Mouse (Mus musculus) hindbrain, embryonic 13.5 days (tissue): Measurements from ENCODE around the gene Evl. TPM values are rescaled to one million over a fixed set of nuclear protein-coding genes. Genes with fewer than 3 reads are reported as not detected.

Experiments
- ATAC-seq: fragments of 200-750 bp; cut with Nextera tagmentation; 2 replicates; pipeline ENCODE4 v1.8.0; 2017; ENCODE audit warnings: moderate TSS enrichment; ENCODE audit not compliant: low FRiP score
- H3K27ac ChIP-seq: fragments of 300-500 bp; sonication (generic); 2 replicates; pipeline ENCODE4 v1.5.1; 2015; ENCODE audit warnings: inconsistent platforms, mild to moderate bottlenecking, moderate library complexity
- H3K27me3 ChIP-seq: fragments of 300-500 bp; sonication (generic); 2 replicates; pipeline ENCODE4 v1.6.1; 2015; ENCODE audit warnings: mild to moderate bottlenecking, inconsistent platforms
- H3K36me3 ChIP-seq: fragments of 300-500 bp; sonication (generic); 2 replicates; pipeline ENCODE4 v1.6.1; 2015; ENCODE audit warnings: mild to moderate bottlenecking, inconsistent platforms
- H3K4me1 ChIP-seq: fragments of 300-500 bp; sonication (generic); replicated peaks from 2 replicates; pipeline ENCODE4 v1.6.1; 2015; ENCODE audit warnings: inconsistent platforms
- H3K4me2 ChIP-seq: fragments of 300-500 bp; sonication (generic); 2 replicates; pipeline ENCODE4 v1.6.1; 2015; ENCODE audit warnings: inconsistent platforms, mild to moderate bottlenecking, moderate library complexity
- H3K4me3 ChIP-seq: fragments of 300-500 bp; sonication (generic); 2 replicates; pipeline ENCODE4 v1.5.1; 2015; ENCODE audit warnings: mild to moderate bottlenecking, inconsistent platforms
- H3K9ac ChIP-seq: fragments of 300-500 bp; sonication (generic); 2 replicates; pipeline ENCODE4 v1.6.1; 2015; ENCODE audit warnings: mild to moderate bottlenecking, inconsistent platforms
- H3K9me3 ChIP-seq: fragments of 300-500 bp; sonication (generic); 2 replicates; pipeline ENCODE4 v1.6.1; 2016; ENCODE audit warnings: inconsistent platforms
- WGBS: fragments of 180-500 bp; shearing (Covaris S2); methylation state at CpG from one replicate; pipeline ENCODE4 v1.1.7; 2015; 5-methylcytosine and 5-hydroxymethylcytosine counted together
- polyA plus RNA-seq: library from polyadenylated mRNA; unstranded; fragments of >200 nt; fragmentation: Nextera tagmentation; extraction: Ambion mirVana; gene quantifications from 2 replicates; pipeline ENCODE4 v1.2.1, GENCODE M21; 2015

Gene Evl
- polyA plus RNA-seq, 1 experiment from 2014 or later: 206 TPM

DNA sequence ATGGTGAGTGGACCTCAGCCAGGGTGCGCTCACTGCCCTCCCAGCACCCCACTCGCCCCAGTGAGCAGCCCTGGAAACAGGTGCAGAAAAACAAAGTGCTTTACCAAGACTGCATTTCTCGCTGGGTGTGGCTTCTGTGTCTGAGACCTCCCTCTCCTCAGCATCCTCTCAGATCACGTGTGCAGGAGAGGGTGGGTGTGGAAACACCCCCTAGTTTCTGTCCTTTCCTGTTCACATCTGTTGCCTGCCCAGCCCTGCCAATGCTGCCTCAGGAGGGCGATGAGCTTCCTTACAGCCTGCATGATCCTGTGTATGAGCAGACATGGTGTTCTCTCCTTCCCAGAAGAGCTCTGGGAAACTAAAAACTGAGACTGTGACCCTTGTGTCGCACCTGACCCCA, 131.9 kb downstream of the Evl start:
- Histone ChIP-seq H3K4me1 (no peaks in the 10 kb centered on the region), H3K4me2 (no peak overlapping the region), H3K9me3 (no peaks in the 10 kb centered on the region), H3K9ac (0 out of 2 replicates have a peak overlapping the region, but pooled peaks have one; percentile 8), H3K36me3 (peaks cover 69% of the 10 kb centered on the region), H3K27me3 (no peaks in the 10 kb centered on the region), H3K4me3 (no peak overlapping the region), H3K27ac (0 out of 2 replicates have a peak overlapping the region, but pooled peaks have one; percentile 42)
- no peak for ATAC-seq
- WGBS: 76% methylated on average over 6 of the region's 6 CpGs

DNA sequence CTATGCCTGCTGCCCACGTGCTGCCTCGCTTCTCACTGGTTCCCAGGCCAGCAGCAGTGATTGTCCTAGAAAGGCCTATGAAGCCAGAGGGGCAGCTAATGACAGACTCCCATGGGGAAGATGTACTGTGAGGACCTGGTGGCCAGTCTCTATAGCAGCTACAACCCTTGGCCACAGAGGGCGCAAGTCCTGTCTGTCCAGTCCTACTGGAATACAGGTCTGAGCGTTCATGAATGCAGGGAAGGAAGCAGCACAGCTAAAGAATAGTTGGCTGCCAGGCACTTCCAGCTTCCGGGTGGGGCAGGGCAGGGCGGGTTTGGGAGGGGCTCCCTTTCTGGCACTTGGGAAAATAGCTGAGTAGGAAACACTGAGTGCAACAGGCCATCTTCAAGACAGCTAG, 132.4 kb downstream of the Evl start:
- Histone ChIP-seq H3K36me3 (peaks cover 65% of the 10 kb centered on the region), H3K4me1 (no peaks in the 10 kb centered on the region), H3K4me3 (no peak overlapping the region), H3K9me3 (no peaks in the 10 kb centered on the region), H3K27me3 (no peaks in the 10 kb centered on the region), H3K27ac (0 out of 2 replicates have a peak overlapping the region, but pooled peaks have one; percentile 42), H3K4me2 (no peak overlapping the region), H3K9ac (no peak overlapping the region)
- 66% methylated on average over 6 of the region's 6 CpGs for WGBS
- ATAC-seq: no peak

DNA sequence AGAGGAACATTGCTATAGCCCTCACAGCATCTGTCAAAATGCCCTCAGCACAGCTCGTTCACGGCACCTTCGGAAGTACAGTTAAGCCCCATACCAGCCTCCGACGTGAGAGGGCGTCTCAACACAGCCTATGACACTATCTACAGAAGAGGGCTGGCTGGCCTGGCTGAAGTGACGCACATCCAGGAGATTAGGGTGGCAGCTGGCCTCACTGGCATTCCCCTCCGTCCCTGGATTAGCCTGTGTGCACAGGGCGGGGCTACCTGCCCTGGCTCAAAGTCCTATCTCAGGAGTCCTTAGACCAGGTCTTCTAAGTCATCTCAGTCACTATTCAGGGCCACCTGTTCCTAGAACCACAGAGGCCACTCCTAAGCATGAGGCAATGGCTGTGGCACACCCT, 134.6 kb downstream of the Evl start:
- no peaks in the 10 kb centered on the region for H3K9me3 ChIP-seq
- 88% methylated on average over 9 of the region's 9 CpGs for WGBS
- H3K4me3 ChIP-seq: no peak overlapping the region
- H3K36me3 ChIP-seq: peaks cover 42% of the 10 kb centered on the region
- no peak overlapping the region for H3K27ac ChIP-seq
- H3K4me1 ChIP-seq: no peaks in the 10 kb centered on the region
- H3K9ac ChIP-seq: no peak overlapping the region
- no peak overlapping the region for H3K4me2 ChIP-seq
- H3K27me3 ChIP-seq: no peaks in the 10 kb centered on the region
- ATAC-seq: no peak

DNA sequence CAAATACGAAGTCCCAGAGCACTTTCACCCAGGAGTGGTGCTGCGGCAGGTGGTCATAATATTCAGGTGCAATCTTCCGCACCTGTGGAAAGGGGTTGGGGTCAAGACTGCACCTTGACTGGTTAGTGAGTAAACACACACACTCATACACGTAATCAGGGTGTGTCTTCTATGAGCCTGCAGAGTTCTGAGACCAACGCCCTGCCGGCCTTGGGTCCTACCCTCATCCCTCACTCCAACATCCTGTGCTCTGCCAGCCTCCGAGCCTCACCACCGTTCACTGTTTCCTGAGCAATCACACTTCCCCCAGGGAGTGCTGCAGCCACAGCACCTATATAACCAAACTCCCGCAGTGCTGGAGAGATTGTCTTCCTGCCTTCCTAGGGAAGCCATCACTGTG, 136.0 kb downstream of the Evl start:
- H3K36me3 ChIP-seq: peaks cover 30% of the 10 kb centered on the region
- H3K4me2 ChIP-seq: no peak overlapping the region
- no peaks in the 10 kb centered on the region for H3K9me3 ChIP-seq
- H3K4me3 ChIP-seq: no peak overlapping the region
- H3K27ac ChIP-seq: no peak overlapping the region
- WGBS: 82% methylated on average over 9 of the region's 9 CpGs
- ATAC-seq: no peak
- no peaks in the 10 kb centered on the region for H3K27me3 ChIP-seq
- peak overlapping the region; percentile 19; the same call in 1 of the 2 replicates for H3K9ac ChIP-seq
- no peaks in the 10 kb centered on the region for H3K4me1 ChIP-seq

DNA sequence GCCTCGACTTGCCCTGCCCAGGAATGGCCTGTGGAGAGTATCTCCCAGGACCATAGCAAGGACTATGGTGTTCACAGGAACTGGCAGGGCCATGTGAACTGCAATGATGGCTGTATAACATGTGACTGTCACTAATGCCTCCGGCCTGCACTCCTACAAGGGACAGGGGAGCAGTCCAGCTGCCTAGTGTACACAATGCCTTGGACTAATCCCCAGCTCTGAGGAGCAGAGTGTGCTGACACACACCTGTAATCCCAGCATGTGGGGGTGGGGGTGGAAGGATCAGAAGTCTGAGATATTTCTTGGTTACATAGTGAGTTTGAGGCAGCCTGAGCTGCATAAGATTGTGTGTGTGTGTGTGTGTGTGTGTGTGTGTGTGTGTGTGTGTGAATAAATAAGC, 139.1 kb downstream of the Evl start:
- Histone ChIP-seq H3K9me3 (no peaks in the 10 kb centered on the region), H3K4me3 (no peak overlapping the region), H3K4me2 (no peak overlapping the region), H3K36me3 (peaks cover 8% of the 10 kb centered on the region), H3K27me3 (no peaks in the 10 kb centered on the region), H3K27ac (no peak overlapping the region), H3K9ac (no peak overlapping the region), H3K4me1 (no peaks in the 10 kb centered on the region)
- no peak for ATAC-seq
- 85% methylated on average over 2 of the region's 2 CpGs for whole genome bisulfite sequencing

DNA sequence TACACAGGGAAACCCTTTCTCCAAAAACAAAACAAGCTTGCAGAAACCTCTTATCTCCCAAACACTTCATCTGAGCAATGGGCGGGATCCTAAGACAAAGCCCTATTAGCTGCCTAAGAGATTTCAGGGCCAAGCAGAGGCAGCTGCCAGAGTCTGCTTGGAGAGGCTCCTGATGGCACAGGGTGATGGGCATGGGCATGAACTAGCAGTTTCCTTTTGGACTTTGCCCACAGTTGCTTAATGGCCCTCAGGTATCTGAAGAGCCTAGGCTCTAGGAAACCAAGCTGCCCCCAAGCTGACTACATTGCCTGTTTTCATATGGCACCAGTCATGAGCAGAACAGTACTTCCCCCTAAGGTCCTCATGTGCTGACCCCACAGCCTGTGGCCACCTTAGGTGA, 139.7 kb downstream of the Evl start:
- Histone ChIP-seq H3K27me3 (no peaks in the 10 kb centered on the region), H3K36me3 (peaks cover 2% of the 10 kb centered on the region), H3K27ac (no peak overlapping the region), H3K9ac (no peak overlapping the region), H3K9me3 (no peaks in the 10 kb centered on the region), H3K4me2 (no peak overlapping the region), H3K4me3 (no peak overlapping the region), H3K4me1 (no peaks in the 10 kb centered on the region)
- no peak for ATAC-seq
- 92% methylated on average over 1 of the region's 1 CpGs for WGBS

DNA sequence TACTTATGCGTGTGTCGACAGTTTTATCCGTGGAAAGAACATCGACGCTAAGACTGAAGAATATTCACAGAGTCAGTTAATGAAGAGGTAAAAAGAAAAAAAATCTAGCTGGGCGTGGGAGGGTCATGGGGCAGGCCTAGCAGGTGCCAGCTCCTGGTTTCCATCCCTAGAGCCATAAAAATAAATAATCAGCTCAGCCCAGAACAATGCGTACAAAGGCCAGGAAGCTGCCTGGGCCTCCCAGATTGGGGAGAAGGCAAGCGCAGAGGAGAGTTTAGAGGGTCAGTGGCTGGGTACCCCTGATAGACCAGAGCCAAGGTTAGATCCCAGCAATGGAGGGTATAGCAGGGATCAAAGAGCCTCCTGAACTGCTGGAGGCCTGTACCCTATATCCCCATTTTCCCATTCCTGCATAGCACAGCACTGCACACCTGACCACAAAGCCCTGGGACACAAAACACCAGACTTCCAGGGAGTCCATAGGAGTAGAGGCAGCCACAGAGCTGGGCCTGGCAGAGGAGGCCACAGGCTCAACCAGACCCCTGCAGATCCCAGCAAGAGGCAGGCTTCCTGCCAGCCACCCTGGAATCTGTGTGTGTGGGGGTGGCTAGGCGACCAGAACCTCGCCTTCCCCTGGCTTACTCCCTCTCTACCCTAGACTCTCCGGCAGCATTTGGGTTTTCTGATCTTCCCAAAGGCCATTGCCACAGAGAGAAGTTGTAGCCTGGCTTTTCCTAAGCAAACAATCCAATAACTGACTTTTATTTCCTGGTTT, 144.4 kb downstream of the Evl start:
- 84% methylated on average over 11 of the region's 11 CpGs for WGBS
- no peaks in the 10 kb centered on the region for H3K36me3 ChIP-seq
- no peak overlapping the region for H3K4me3 ChIP-seq
- H3K9me3 ChIP-seq: no peaks in the 10 kb centered on the region
- no peak overlapping the region for H3K27ac ChIP-seq
- no peak overlapping the region for H3K4me2 ChIP-seq
- H3K9ac ChIP-seq: no peak overlapping the region
- H3K4me1 ChIP-seq: peaks cover 11% of the 10 kb centered on the region
- H3K27me3 ChIP-seq: peaks cover 43% of the 10 kb centered on the region
- ATAC-seq: no peak

DNA sequence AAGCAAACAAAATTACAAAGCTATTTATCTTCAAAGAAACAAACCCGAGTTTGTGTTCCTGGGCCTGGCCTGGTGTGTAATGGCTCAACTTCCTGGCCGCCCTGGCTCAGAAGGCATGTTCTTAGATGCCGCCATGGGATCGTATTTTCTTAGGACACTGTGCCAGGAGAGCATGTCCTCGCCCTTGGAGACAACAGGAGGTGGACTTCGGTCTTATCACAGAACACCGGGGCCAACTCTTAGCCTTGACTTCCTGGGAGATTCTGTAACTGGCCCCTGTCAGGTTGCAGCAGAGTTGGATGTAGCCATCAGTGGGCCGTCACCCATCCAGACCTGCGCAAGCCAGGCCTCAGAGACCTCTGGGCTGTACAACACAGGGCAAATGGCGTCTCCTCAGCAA, 145.1 kb downstream of the Evl start:
- no peak for ATAC-seq
- no peaks in the 10 kb centered on the region for H3K36me3 ChIP-seq
- H3K27me3 ChIP-seq: peaks cover 50% of the 10 kb centered on the region
- peaks cover 11% of the 10 kb centered on the region for H3K4me1 ChIP-seq
- no peak overlapping the region for H3K4me3 ChIP-seq
- WGBS: 87% methylated on average over 10 of the region's 10 CpGs
- H3K4me2 ChIP-seq: no peak overlapping the region
- H3K9me3 ChIP-seq: no peaks in the 10 kb centered on the region
- H3K9ac ChIP-seq: no peak overlapping the region
- H3K27ac ChIP-seq: no peak overlapping the region

DNA sequence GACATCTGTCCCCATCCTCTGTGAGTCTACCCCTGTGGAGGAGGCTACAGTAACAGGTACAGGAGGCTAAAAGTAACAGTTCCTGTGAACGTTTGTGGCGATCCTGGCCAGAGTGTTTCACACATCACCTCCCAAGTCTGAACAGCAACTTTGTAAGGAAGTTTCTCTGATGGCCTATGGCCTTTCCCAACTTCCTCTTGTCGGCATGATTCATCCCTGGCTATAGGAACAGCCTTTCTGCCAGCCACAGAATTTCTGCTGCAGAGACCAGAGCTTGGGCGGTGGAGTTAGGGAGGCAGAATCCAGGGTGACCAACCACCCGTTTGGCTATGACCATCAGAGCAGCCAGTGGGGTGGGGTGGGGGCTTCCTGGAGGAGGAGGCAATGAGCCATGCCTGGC, 145.5 kb downstream of the Evl start:
- no peak overlapping the region for H3K4me2 ChIP-seq
- peaks cover 55% of the 10 kb centered on the region for H3K27me3 ChIP-seq
- ATAC-seq: no peak
- H3K27ac ChIP-seq: no peak overlapping the region
- H3K9ac ChIP-seq: no peak overlapping the region
- H3K4me1 ChIP-seq: peaks cover 11% of the 10 kb centered on the region
- no peak overlapping the region for H3K4me3 ChIP-seq
- WGBS: 84% methylated on average over 5 of the region's 5 CpGs
- no peaks in the 10 kb centered on the region for H3K9me3 ChIP-seq
- H3K36me3 ChIP-seq: no peaks in the 10 kb centered on the region

DNA sequence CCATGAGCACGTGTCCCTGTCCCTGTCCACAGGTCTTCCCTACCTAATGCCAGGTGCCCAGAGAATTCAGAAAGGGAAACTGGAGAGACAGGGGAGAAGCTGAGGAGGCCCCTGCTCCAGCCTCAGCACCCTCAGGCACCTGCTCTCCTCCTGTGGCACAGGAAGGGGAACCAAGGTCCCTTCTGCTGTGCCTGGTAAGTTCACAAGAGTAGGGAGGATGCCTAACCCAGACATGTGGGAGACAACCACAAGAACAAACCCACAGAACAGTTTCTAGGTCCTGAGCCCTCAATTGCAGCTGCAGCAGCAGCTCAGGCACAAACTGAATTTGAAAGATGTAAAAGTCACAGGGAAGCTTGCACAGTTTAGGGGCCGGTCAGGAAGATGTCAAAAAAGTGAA, 146.7 kb downstream of the Evl start:
- Histone ChIP-seq H3K36me3 (no peaks in the 10 kb centered on the region), H3K4me3 (no peak overlapping the region), H3K27ac (no peak overlapping the region), H3K9me3 (no peaks in the 10 kb centered on the region), H3K4me1 (peaks cover 11% of the 10 kb centered on the region), H3K4me2 (no peak overlapping the region), H3K27me3 (peaks cover 56% of the 10 kb centered on the region), H3K9ac (no peak overlapping the region)
- no peak for ATAC-seq
- WGBS: 69% methylated on average over 2 of the region's 2 CpGs

DNA sequence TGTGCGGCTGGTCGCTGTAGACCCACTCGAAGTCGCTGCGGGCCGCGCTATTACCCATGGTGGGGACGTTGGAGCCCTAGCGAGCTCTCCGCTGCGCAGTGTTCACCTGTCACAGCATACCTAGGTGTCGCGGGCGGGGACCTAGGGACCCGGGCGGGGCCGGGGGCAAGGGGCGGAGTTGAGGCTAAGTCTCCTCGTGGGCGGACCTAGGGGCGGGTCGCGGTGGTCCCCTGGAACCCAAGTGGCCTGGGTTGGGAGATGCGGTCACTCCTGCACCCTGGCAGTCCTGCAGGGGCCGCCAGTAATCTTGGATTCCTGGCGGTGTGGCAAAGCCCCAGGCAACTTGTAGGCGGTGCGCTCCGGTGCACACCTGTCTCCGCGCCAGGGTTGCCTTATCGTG, 147.7 kb downstream of the Evl start, which contains the start of gene Degs2:
Degs2 (minus strand) TSS at position 131 of the 400 bp plus-strand sequence.
- H3K4me1 ChIP-seq: peaks cover 11% of the 10 kb centered on the region
- no peak for ATAC-seq
- peaks cover 56% of the 10 kb centered on the region for H3K27me3 ChIP-seq
- no peaks in the 10 kb centered on the region for H3K36me3 ChIP-seq
- H3K27ac ChIP-seq: no peak within 1 kb of the TSS
- H3K9ac ChIP-seq: peak within 1 kb of the TSS; percentile 53; the same call in 1 of the 2 replicates
- H3K9me3 ChIP-seq: no peaks in the 10 kb centered on the region
- H3K4me2 ChIP-seq: peak within 1 kb of the TSS; percentile 51
- 2% methylated on average over 32 of the region's 32 CpGs for WGBS
- peak within 1 kb of the TSS; percentile 27 for H3K4me3 ChIP-seq

DNA sequence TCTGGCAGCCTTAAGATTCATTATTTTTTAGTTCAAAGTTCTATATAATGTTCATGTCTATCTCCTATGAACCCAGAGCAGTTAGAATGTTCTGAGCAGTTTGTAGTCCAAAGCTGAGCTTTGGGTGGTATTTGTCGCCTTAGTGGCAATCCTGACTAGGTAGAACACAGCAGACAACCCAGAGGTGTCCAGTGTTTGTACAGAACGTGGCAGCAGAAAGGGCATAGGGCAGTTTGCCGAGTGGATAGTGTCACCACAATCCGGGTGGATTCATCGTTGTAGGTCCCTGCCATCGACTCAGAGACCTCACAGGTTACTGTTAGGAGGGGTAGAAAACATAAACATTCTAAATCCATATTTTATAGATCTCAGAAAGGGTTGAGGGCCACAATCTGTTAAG, 151.0 kb downstream of the Evl start:
- Histone ChIP-seq H3K4me1 (peaks cover 11% of the 10 kb centered on the region), H3K27ac (no peak overlapping the region), H3K27me3 (peaks cover 46% of the 10 kb centered on the region), H3K4me3 (no peak overlapping the region), H3K9me3 (no peaks in the 10 kb centered on the region), H3K4me2 (no peak overlapping the region), H3K9ac (no peak overlapping the region), H3K36me3 (no peaks in the 10 kb centered on the region)
- ATAC-seq: no peak
- 88% methylated on average over 6 of the region's 6 CpGs for WGBS

DNA sequence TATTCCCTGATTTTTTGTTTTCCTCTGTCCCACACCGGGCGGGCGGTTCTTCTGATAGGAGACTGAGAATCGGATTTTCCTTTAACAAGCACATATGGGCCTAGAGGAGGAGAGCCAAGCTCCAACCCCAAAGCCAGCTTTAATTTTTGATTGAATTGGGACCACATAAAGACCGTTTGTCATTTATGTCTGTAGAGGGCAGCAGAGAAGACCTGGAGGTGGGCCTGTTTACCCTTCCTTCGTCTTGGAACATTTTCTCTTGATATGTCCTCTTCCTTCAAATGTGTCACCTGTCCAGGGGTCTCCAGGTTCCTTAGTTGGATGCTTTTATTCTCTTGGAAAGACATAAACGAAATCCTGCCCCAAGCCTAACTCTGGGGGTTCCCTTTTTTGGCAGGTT, 151.6 kb downstream of the Evl start:
- Histone ChIP-seq H3K9ac (no peak overlapping the region), H3K36me3 (no peaks in the 10 kb centered on the region), H3K9me3 (no peaks in the 10 kb centered on the region), H3K4me1 (peaks cover 11% of the 10 kb centered on the region), H3K4me3 (no peak overlapping the region), H3K27ac (no peak overlapping the region), H3K27me3 (peaks cover 40% of the 10 kb centered on the region), H3K4me2 (no peak overlapping the region)
- 52% methylated on average over 7 of the region's 7 CpGs for WGBS
- ATAC-seq: no peak
